Mouse (Mus musculus) MEL (cell line): ENCODE measurements around the gene Spata17. TPM values are rescaled to one million over a fixed set of nuclear protein-coding genes. Genes with fewer than 3 reads are reported as not detected.
A peak's percentile ranks its signal among the peaks of the same experiment; 100 is the strongest.

Experiments used
- DNase-seq: peaks from one replicate; pipeline ENCODE4 v3.0.0; 2011; ENCODE audit warnings: low read depth, low spot score
- H3K27ac ChIP-seq: 2 replicates; pipeline ENCODE4 v1.5.1; 2012; ENCODE audit warnings: low read depth, mild to moderate bottlenecking, control low read depth, low read length, moderate library complexity; ENCODE audit not compliant: control insufficient read depth
- H3K27me3 ChIP-seq, 2 experiments: fragments of 150-350 bp in 1 of 2; sonication (generic) in 1 of 2; 2 replicates each; pipeline ENCODE4 v1.6.1; 2012; ENCODE audit warnings: low read length in 2 of 2, mild to moderate bottlenecking in 2 of 2, improper control_type of control experiment in 1 of 2, moderate library complexity in 1 of 2; ENCODE audit not compliant: insufficient read depth in 2 of 2, control insufficient read depth in 1 of 2
- H3K36me3 ChIP-seq, 2 experiments: 2 replicates each; pipeline ENCODE4 v1.6.1; 2012 to 2014; ENCODE audit warnings: low read length in 2 of 2, improper control_type of control experiment in 1 of 2, inconsistent platforms in 1 of 2, mild to moderate bottlenecking in 1 of 2; ENCODE audit not compliant: insufficient read depth in 2 of 2, control insufficient read depth in 1 of 2
- H3K4me1 ChIP-seq, 2 experiments: fragments of 150-350 bp in 1 of 2; sonication (generic) in 1 of 2; 2 replicates each; pipeline ENCODE4 v1.6.1; 2012; ENCODE audit warnings: low read length in 2 of 2, improper control_type of control experiment in 1 of 2, mild to moderate bottlenecking in 1 of 2; ENCODE audit not compliant: insufficient read depth in 2 of 2, control insufficient read depth in 1 of 2
- H3K4me3 ChIP-seq, 2 experiments: fragments of 150-350 bp in 1 of 2; sonication (generic) in 1 of 2; 2 replicates each; pipeline ENCODE4 v1.5.1; 2012; ENCODE audit warnings: low read depth in 2 of 2, low read length in 2 of 2, mild to moderate bottlenecking in 2 of 2, moderate library complexity in 2 of 2, control low read depth in 1 of 2, improper control_type of control experiment in 1 of 2; ENCODE audit not compliant: control insufficient read depth in 1 of 2, insufficient read depth in 1 of 2
- H3K79me2 ChIP-seq: 2 replicates; pipeline ENCODE4 v1.6.1; 2012; ENCODE audit warnings: mild to moderate bottlenecking, low read length, moderate library complexity; ENCODE audit not compliant: control insufficient read depth, poor library complexity, insufficient read depth
- H3K9ac ChIP-seq: 2 replicates; pipeline ENCODE4 v1.6.1; 2012; ENCODE audit warnings: low read depth, mild to moderate bottlenecking, control low read depth, low read length, moderate library complexity; ENCODE audit not compliant: control insufficient read depth, poor library complexity, severe bottlenecking
- H3K9me3 ChIP-seq: fragments of 150-350 bp; sonication (generic); replicated peaks from 2 replicates; pipeline ENCODE4 v1.6.1; 2012; ENCODE audit warnings: mild to moderate bottlenecking, low read length, improper control_type of control experiment, moderate library complexity; ENCODE audit not compliant: insufficient read depth
- CHD1 ChIP-seq: IDR thresholded peaks from 2 replicates; pipeline ENCODE4 v1.6.1; 2012; ENCODE audit warnings: low read depth, mild to moderate bottlenecking, inconsistent platforms, low read length, improper control_type of control experiment
- CTCF ChIP-seq, 3 experiments: IDR thresholded peaks in 2 of 3; conservative IDR thresholded peaks in 1 of 3; 2 replicates each; pipeline ENCODE4 v1.5.1; 2011 to 2012; ENCODE audit warnings: low read length in 3 of 3, low read depth in 2 of 3, mild to moderate bottlenecking in 2 of 3, improper control_type of control experiment in 1 of 3, inconsistent platforms in 1 of 3, mixed read lengths in 1 of 3, moderate library complexity in 1 of 3; ENCODE audit not compliant: control insufficient read depth in 1 of 3, insufficient read depth in 1 of 3, poor library complexity in 1 of 3, severe bottlenecking in 1 of 3
- E2F4 ChIP-seq: IDR thresholded peaks from 2 replicates; pipeline ENCODE4 v1.6.1; 2011; ENCODE audit warnings: low read depth, low read length, improper control_type of control experiment, borderline replicate concordance
- ELF1 ChIP-seq: IDR thresholded peaks from 2 replicates; pipeline ENCODE4 v1.6.1; 2014; ENCODE audit warnings: low read depth, mild to moderate bottlenecking, inconsistent platforms, low read length, improper control_type of control experiment, moderate library complexity
- EP300 ChIP-seq, 2 experiments: IDR thresholded peaks; 2 replicates each; pipeline ENCODE4 v1.6.1; 2011; ENCODE audit warnings: improper control_type of control experiment in 2 of 2, low read length in 2 of 2, low read depth in 1 of 2, mild to moderate bottlenecking in 1 of 2
- GATA1 ChIP-seq: IDR thresholded peaks from 2 replicates; pipeline ENCODE4 v1.6.1; 2011; ENCODE audit warnings: low read depth, low read length, improper control_type of control experiment
- KAT2A ChIP-seq: conservative IDR thresholded peaks from 2 replicates; pipeline ENCODE4 v1.6.1; 2012; ENCODE audit warnings: low read depth, low read length, improper control_type of control experiment, inconsistent platforms
- MAFK ChIP-seq: IDR thresholded peaks from 2 replicates; pipeline ENCODE4 v1.6.1; 2011; ENCODE audit warnings: low read depth, mild to moderate bottlenecking, low read length, improper control_type of control experiment, borderline replicate concordance
- MAX ChIP-seq: IDR thresholded peaks from 2 replicates; pipeline ENCODE4 v1.6.1; 2011; ENCODE audit warnings: low read length, improper control_type of control experiment
- MAZ ChIP-seq: IDR thresholded peaks from 2 replicates; pipeline ENCODE4 v1.6.1; 2012; ENCODE audit warnings: low read depth, mild to moderate bottlenecking, inconsistent platforms, low read length, improper control_type of control experiment
- MXI1 ChIP-seq: IDR thresholded peaks from 2 replicates; pipeline ENCODE4 v1.6.1; 2011; ENCODE audit warnings: mild to moderate bottlenecking, low read depth, low read length, improper control_type of control experiment
- POLR2A ChIP-seq, 2 experiments: IDR thresholded peaks; 2 replicates each; pipeline ENCODE4 v1.6.1; 2011 to 2012; ENCODE audit warnings: low read length in 2 of 2, mild to moderate bottlenecking in 2 of 2, control low read depth in 1 of 2, improper control_type of control experiment in 1 of 2, low read depth in 1 of 2, moderate library complexity in 1 of 2; ENCODE audit not compliant: control insufficient read depth in 1 of 2, insufficient read depth in 1 of 2, poor library complexity in 1 of 2
- POLR2AphosphoS5 ChIP-seq: IDR thresholded peaks from 2 replicates; pipeline ENCODE4 v1.6.1; 2012; ENCODE audit warnings: low read depth, borderline replicate concordance, mild to moderate bottlenecking, inconsistent platforms, low read length, moderate library complexity, mixed read lengths
- SIN3A ChIP-seq: IDR thresholded peaks from 2 replicates; pipeline ENCODE4 v1.6.1; 2012; ENCODE audit warnings: low read length, improper control_type of control experiment, inconsistent platforms
- TAL1 ChIP-seq: IDR thresholded peaks from 2 replicates; pipeline ENCODE4 v1.6.1; 2012; ENCODE audit warnings: mild to moderate bottlenecking, inconsistent platforms, low read length, moderate library complexity, mixed read lengths
- TBP ChIP-seq: IDR thresholded peaks from 2 replicates; pipeline ENCODE4 v1.8.0; 2011; ENCODE audit warnings: low read depth, low read length, improper control_type of control experiment
- TCF12 ChIP-seq: IDR thresholded peaks from 2 replicates; pipeline ENCODE4 v1.6.1; 2014; ENCODE audit warnings: low read depth, mild to moderate bottlenecking, inconsistent platforms, low read length, improper control_type of control experiment, moderate library complexity
- USF1 ChIP-seq: IDR thresholded peaks from 2 replicates; pipeline ENCODE4 v1.6.1; 2014; ENCODE audit warnings: low read depth, mild to moderate bottlenecking, inconsistent platforms, low read length, improper control_type of control experiment, moderate library complexity
- USF2 ChIP-seq, 2 experiments: IDR thresholded peaks; 2 replicates each; pipeline ENCODE4 v1.6.1; 2011 to 2012; ENCODE audit warnings: improper control_type of control experiment in 2 of 2, low read length in 2 of 2, borderline replicate concordance in 1 of 2, inconsistent platforms in 1 of 2, low read depth in 1 of 2, mild to moderate bottlenecking in 1 of 2; ENCODE audit not compliant: insufficient read depth in 1 of 2
- ZMIZ1 ChIP-seq: IDR thresholded peaks from 2 replicates; pipeline ENCODE4 v1.6.1; 2012; ENCODE audit warnings: low read depth, mild to moderate bottlenecking, inconsistent platforms, low read length, improper control_type of control experiment, moderate library complexity
- ZNF384 ChIP-seq: IDR thresholded peaks from 2 replicates; pipeline ENCODE4 v1.6.1; 2012; ENCODE audit warnings: low read depth, mild to moderate bottlenecking, inconsistent platforms, low read length, improper control_type of control experiment
- polyA plus RNA-seq, 2 experiments: library from polyadenylated mRNA; stranded (reverse) in 1 of 2; unstranded in 1 of 2; fragments of >175 nt in 1 of 2; fragments of >200 nt in 1 of 2; gene quantifications; 2 replicates each; pipeline versions ENCODE4 v1.2.1 to v1.2.4; 2012; ENCODE audit warnings: low replicate concordance in 2 of 2, low read depth in 1 of 2; ENCODE audit not compliant: insufficient read length in 2 of 2, insufficient read depth in 1 of 2, missing spikeins in 1 of 2
- total RNA-seq: library from RNA; depleted of rRNA; stranded (reverse); fragments of 300-350 nt; gene quantifications from 2 replicates; pipeline ENCODE4 v1.2.3, GENCODE M21; 2012

Gene Spata17
- total and polyA plus RNA-seq, 3 experiments = 0.13 TPM; not detected in 2

GRCm38 (mm10) chr1:187175991-187176390 is 39.3 kb downstream of the Spata17 start:
- Histone ChIP-seq H3K4me3 (no peak overlapping the region), H3K9ac (no peak overlapping the region), H3K27ac (no peak overlapping the region), H3K36me3 (no peaks in the 10 kb centered on the region), H3K9me3 (no peaks in the 10 kb centered on the region), H3K27me3 (no peaks in the 10 kb centered on the region), H3K4me1 (no peaks in the 10 kb centered on the region), H3K79me2 (no peaks in the 10 kb centered on the region)
- no peak for TF ChIP-seq MAFK
- TF ChIP-seq TBP = no peak
- no peak for TF ChIP-seq CHD1
- TF ChIP-seq POLR2AphosphoS5 = no peak
- TF ChIP-seq SIN3A = no peak
- TF ChIP-seq MAZ = no peak
- no peak for DNase-seq

GRCm38 (mm10) chr1:187170361-187170760 is 44.9 kb downstream of the Spata17 start:
- Histone ChIP-seq H3K36me3 (no peaks in the 10 kb centered on the region; a peak in 1 of 4 replicates), H3K27ac (no peak overlapping the region)

GRCm38 (mm10) chr1:187169646-187170045 is 45.6 kb downstream of the Spata17 start:
- H3K27ac ChIP-seq = no peak overlapping the region
- no peak for DNase-seq
- H3K4me1 ChIP-seq = no peaks in the 10 kb centered on the region
- H3K79me2 ChIP-seq = no peaks in the 10 kb centered on the region
- no peaks in the 10 kb centered on the region for H3K27me3 ChIP-seq
- no peak overlapping the region for H3K9ac ChIP-seq
- H3K9me3 ChIP-seq = no peaks in the 10 kb centered on the region
- no peak overlapping the region for H3K4me3 ChIP-seq
- TF ChIP-seq USF2 (IDR thresholded peaks at IDR 0.05; ENCODE audit: borderline replicate concordance in 1 of 2, insufficient read depth in 1 of 2, low read depth in 1 of 2, low read length in 2 of 2) (no peak), KAT2A (no peak), ELF1 (no peak), E2F4 (no peak), ZMIZ1 (no peak), MAX (no peak), USF1 (no peak), MXI1 (no peak), POLR2A (IDR thresholded peaks at IDR 0.05; ENCODE audit: control insufficient read depth in 1 of 2, insufficient read depth in 1 of 2, low read depth in 1 of 2, low read length in 2 of 2, poor library complexity in 1 of 2) (no peak), TCF12 (no peak)
- H3K36me3 ChIP-seq = no peaks in the 10 kb centered on the region; a peak in 1 of 4 replicates

More at GRCm38 (mm10) chr1:187170361-187170760, 44.9 kb downstream of the Spata17 start:
- TF ChIP-seq TAL1 (no peak), E2F4 (no peak), EP300 (IDR thresholded peaks at IDR 0.05; ENCODE audit: low read depth in 1 of 2, low read length in 2 of 2) (peak; percentile 31 to 42; a peak in 2 of 4 replicates), ZNF384 (peak; percentile 89), CTCF (IDR thresholded peaks at IDR 0.05 in 2 of 3, conservative IDR thresholded peaks at IDR 0.05 in 1 of 3; ENCODE audit: control insufficient read depth in 1 of 3, insufficient read depth in 1 of 3, low read depth in 2 of 3, low read length in 3 of 3, poor library complexity in 1 of 3, severe bottlenecking in 1 of 3) (no peak), GATA1 (peak; percentile 49)
- Histone ChIP-seq H3K27me3 (no peaks in the 10 kb centered on the region), H3K9ac (no peak overlapping the region), H3K9me3 (no peaks in the 10 kb centered on the region), H3K79me2 (no peaks in the 10 kb centered on the region), H3K4me3 (no peak overlapping the region), H3K4me1 (no peaks in the 10 kb centered on the region)
- DNase-seq = peak; percentile 41
